Comparison of ENCODE assay signal across 8 mouse cellular contexts in genomic region chr19:28989515-28989914, GRCm38 (mm10). TPM values are rescaled to one million over a fixed set of nuclear protein-coding genes. Genes with fewer than 3 reads are reported as not detected.
DNase-seq lines count a peak whose midpoint lies in the region; ATAC-seq and TF ChIP-seq lines count a peak whose summit lies in the region.

No protein-coding gene starts in this region.

- no peak for ATAC-seq in hindbrain, embryonic 12.5 days (ENCODE audit: low FRiP score)
- no peak for ATAC-seq in midbrain, embryonic 13.5 days
- ATAC-seq in inflammation-experienced regulatory T-cells, adult 6 months: no peak

- H3K4me1 ChIP-seq in kidney, adult 2 months (ENCODE audit: control insufficient read depth, insufficient read depth, low read length): peaks cover 3% of the 10 kb centered on the region; the same call in 1 of the 2 replicates
- H3K4me1 ChIP-seq in hindbrain, embryonic 12.5 days: peaks cover 13% of the 10 kb centered on the region
- H3K4me1 ChIP-seq in midbrain, embryonic 13.5 days (replicated peaks): peaks cover 18% of the 10 kb centered on the region

- peak overlapping the region; percentile 75 for H3K4me2 ChIP-seq in hindbrain, embryonic 12.5 days (replicated peaks)
- H3K4me2 ChIP-seq in midbrain, embryonic 13.5 days (replicated peaks): peak overlapping the region; percentile 73

- no peak for DNase-seq in kidney, adult 2 months
- DNase-seq in kidney, adult 8-10 months: no peak
- peak; percentile 9 for DNase-seq in R1 (ENCODE audit: low read depth, low spot score)
- no peak for DNase-seq in thymus, postnatal 4 days
- DNase-seq in gastrocnemius, postnatal 10 days: no peak

- H3K4me3 ChIP-seq in kidney, adult 2 months (ENCODE audit: insufficient read depth, low read depth, low read length): no peak overlapping the region; the same call in 1 of the 2 replicates
- peak overlapping the region; percentile 76 for H3K4me3 ChIP-seq in hindbrain, embryonic 12.5 days
- H3K4me3 ChIP-seq in midbrain, embryonic 13.5 days (replicated peaks): peak overlapping the region; percentile 82

- H3K9me3 ChIP-seq in hindbrain, embryonic 12.5 days (replicated peaks): no peaks in the 10 kb centered on the region
- H3K9me3 ChIP-seq in midbrain, embryonic 13.5 days: no peaks in the 10 kb centered on the region

- H3K27me3 ChIP-seq in kidney, adult 2 months (replicated peaks; ENCODE audit: control insufficient read depth, insufficient read depth, low read length): no peaks in the 10 kb centered on the region
- H3K27me3 ChIP-seq in hindbrain, embryonic 12.5 days: 0 out of 2 replicates have a peak, but pooled peaks cover 2% of the 10 kb centered on the region
- 0 out of 2 replicates have a peak, but pooled peaks cover 5% of the 10 kb centered on the region for H3K27me3 ChIP-seq in midbrain, embryonic 13.5 days

- H3K9ac ChIP-seq in hindbrain, embryonic 12.5 days: peak overlapping the region; percentile 89; the same call in 1 of the 2 replicates
- H3K9ac ChIP-seq in midbrain, embryonic 13.5 days (replicated peaks): peak overlapping the region; percentile 93

- no peak for TF ChIP-seq POLR2A in kidney, adult 2 months (IDR thresholded peaks at IDR 0.05; ENCODE audit: low read depth, low read length)

- no peak for TF ChIP-seq CTCF in kidney, adult 2 months (conservative IDR thresholded peaks at IDR 0.05; ENCODE audit: insufficient read depth, insufficient read length, low read depth, low read length)

- H3K36me3 ChIP-seq in kidney, adult 2 months (ENCODE audit: control insufficient read depth, insufficient read depth, low read length): no peaks in the 10 kb centered on the region
- peaks cover 9% of the 10 kb centered on the region; the same call in 1 of the 2 replicates for H3K36me3 ChIP-seq in hindbrain, embryonic 12.5 days
- peaks cover 9% of the 10 kb centered on the region; the same call in 1 of the 2 replicates for H3K36me3 ChIP-seq in midbrain, embryonic 13.5 days

- 64% methylated on average over 8 of the region's 8 CpGs for WGBS in kidney, adult 2 months
- 69% methylated on average over 8 of the region's 8 CpGs for WGBS in hindbrain, embryonic 12.5 days
- WGBS in midbrain, embryonic 13.5 days: 77% methylated on average over 8 of the region's 8 CpGs

- H3K27ac ChIP-seq in kidney, adult 2 months (ENCODE audit: insufficient read depth, low read depth, low read length): peak overlapping the region; percentile 95
- no peak overlapping the region for H3K27ac ChIP-seq in hindbrain, embryonic 12.5 days
- H3K27ac ChIP-seq in midbrain, embryonic 13.5 days: no peak overlapping the region

RNA-seq across cellular contexts. Expression of gene Cdc37l1, which starts 0.6 kb away (rescaled TPM):
- 13.5 and 15.6 TPM in 2 replicates for polyA plus RNA-seq in kidney, adult 2 months (2012; rRNA removed)
- polyA plus RNA-seq in hindbrain, embryonic 12.5 days (2016; fragmentation: Nextera tagmentation; extraction: Ambion mirVana): 58.1 and 58.5 TPM in 2 replicates
- polyA plus RNA-seq in midbrain, embryonic 13.5 days (2015; fragmentation: Nextera tagmentation; extraction: Ambion mirVana): 51.6 and 51.9 TPM in 2 replicates
- 10 to 100 TPM; 32.8 to 35.6 (median 33.4) TPM for polyA plus RNA-seq in inflammation-experienced regulatory T-cells, adult 6 months (2017; shearing (Covaris generic))
- total RNA-seq in gastrocnemius, postnatal 10 days (2021): 10 to 100 TPM; 31.4 to 38.1 TPM

RNA-seq across cellular contexts. Expression of gene 4430402I18Rik, which starts 21.9 kb away (rescaled TPM):
- 8.1 and 9.0 TPM in 2 replicates for polyA plus RNA-seq in kidney, adult 2 months (2012; rRNA removed)
- polyA plus RNA-seq in hindbrain, embryonic 12.5 days (2016; fragmentation: Nextera tagmentation; extraction: Ambion mirVana): 0.81 and 1.1 TPM in 2 replicates
- polyA plus RNA-seq in midbrain, embryonic 13.5 days (2015; fragmentation: Nextera tagmentation; extraction: Ambion mirVana): 0.67 and 0.84 TPM in 2 replicates
- polyA plus RNA-seq in inflammation-experienced regulatory T-cells, adult 6 months (2017; shearing (Covaris generic)): not detected
- 1 to 10 TPM in 1 of 2 experiments, under 1 TPM in 1; 0.66 to 1.1 TPM for total RNA-seq in gastrocnemius, postnatal 10 days (2021)

RNA-seq across cellular contexts. Expression of gene Plpp6, which starts 25.8 kb away (rescaled TPM):
- 14.2 and 14.8 TPM in 2 replicates for polyA plus RNA-seq in kidney, adult 2 months (2012; rRNA removed)
- polyA plus RNA-seq in hindbrain, embryonic 12.5 days (2016; fragmentation: Nextera tagmentation; extraction: Ambion mirVana): 9.9 and 10.6 TPM in 2 replicates
- 8.7 and 9.8 TPM in 2 replicates for polyA plus RNA-seq in midbrain, embryonic 13.5 days (2015; fragmentation: Nextera tagmentation; extraction: Ambion mirVana)
- 1 to 10 TPM; 1.1 to 1.3 (median 1.1) TPM for polyA plus RNA-seq in inflammation-experienced regulatory T-cells, adult 6 months (2017; shearing (Covaris generic))
- 1 to 10 TPM; 3.4 to 3.5 TPM for total RNA-seq in gastrocnemius, postnatal 10 days (2021)

RNA-seq across cellular contexts. Expression of gene Ak3, which starts 58.2 kb away (rescaled TPM):
- polyA plus RNA-seq in kidney, adult 2 months (2012; rRNA removed): 155 and 160 TPM in 2 replicates
- 69.3 and 75.5 TPM in 2 replicates for polyA plus RNA-seq in hindbrain, embryonic 12.5 days (2016; fragmentation: Nextera tagmentation; extraction: Ambion mirVana)
- polyA plus RNA-seq in midbrain, embryonic 13.5 days (2015; fragmentation: Nextera tagmentation; extraction: Ambion mirVana): 53.1 and 58.0 TPM in 2 replicates
- 10 to 100 TPM; 13.7 to 24.2 (median 17.2) TPM for polyA plus RNA-seq in inflammation-experienced regulatory T-cells, adult 6 months (2017; shearing (Covaris generic))
- 10 to 100 TPM; 60.1 to 61.7 TPM for total RNA-seq in gastrocnemius, postnatal 10 days (2021)
